Mouse (Mus musculus): ENCODE results near the gene Crocc2. TPM values are rescaled to one million over a fixed set of nuclear protein-coding genes. Genes with fewer than 3 reads are reported as not detected.
A peak's percentile ranks its signal among the peaks of the same experiment; 100 is the strongest.
"Not testable (repeated sequence)": the region's sequence is repeated elsewhere in the genome, so short reads cannot be mapped to it uniquely, and the experiment has no call there.

Gene Crocc2
- total and polyA plus RNA-seq, 3 experiments, result not detected

- H3K36me3 ChIP-seq (ENCODE audit: control insufficient read depth in 1 of 2, insufficient read depth in 2 of 2, low read length in 2 of 2), result no peaks in the 10 kb centered on the region
- H3K9ac ChIP-seq (ENCODE audit: control insufficient read depth, low read depth, low read length, poor library complexity, severe bottlenecking), result no peak overlapping the region
- no peak overlapping the region for H3K4me3 ChIP-seq (ENCODE audit: control insufficient read depth in 1 of 2, insufficient read depth in 1 of 2, low read depth in 2 of 2, low read length in 2 of 2)
- no peaks in the 10 kb centered on the region for H3K9me3 ChIP-seq (replicated peaks; ENCODE audit: insufficient read depth, low read length)
- H3K79me2 ChIP-seq (ENCODE audit: control insufficient read depth, insufficient read depth, low read length, poor library complexity), result no peaks in the 10 kb centered on the region
- no peak for DNase-seq (ENCODE audit: low read depth, low spot score)
- H3K4me1 ChIP-seq (ENCODE audit: control insufficient read depth in 1 of 2, insufficient read depth in 2 of 2, low read length in 2 of 2), result no peaks in the 10 kb centered on the region
- no peak overlapping the region for H3K27ac ChIP-seq (ENCODE audit: control insufficient read depth, low read depth, low read length)
- H3K27me3 ChIP-seq (ENCODE audit: control insufficient read depth in 1 of 2, insufficient read depth in 2 of 2, low read length in 2 of 2), result no peaks in the 10 kb centered on the region
- TF ChIP-seq ELF1 (IDR thresholded peaks at IDR 0.05; ENCODE audit: low read depth, low read length) (no peak), MYB (IDR thresholded peaks at IDR 0.05; ENCODE audit: low read depth, low read length) (no peak)
These were observed 22.3 kb downstream of the Crocc2 start for GRCm38 (mm10) chr1:93190726-93191305.

- TF ChIP-seq RAD21 (IDR thresholded peaks at IDR 0.05; ENCODE audit: low read depth, low read length), result peak; percentile 11
- peak in 1 of 3 experiments; percentile 26; a peak in 2 of 6 replicates for TF ChIP-seq CTCF (IDR thresholded peaks at IDR 0.05 in 2 of 3, conservative IDR thresholded peaks at IDR 0.05 in 1 of 3; ENCODE audit: control insufficient read depth in 1 of 3, insufficient read depth in 1 of 3, low read depth in 2 of 3, low read length in 3 of 3, poor library complexity in 1 of 3, severe bottlenecking in 1 of 3)
- TF ChIP-seq KAT2A (conservative IDR thresholded peaks at IDR 0.05; ENCODE audit: low read depth, low read length), result no peak
- TF ChIP-seq E2F4 (IDR thresholded peaks at IDR 0.05; ENCODE audit: borderline replicate concordance, low read depth, low read length), result no peak
- no peak for TF ChIP-seq CHD1 (IDR thresholded peaks at IDR 0.05; ENCODE audit: low read depth, low read length)
- H3K4me3 ChIP-seq (ENCODE audit: control insufficient read depth in 1 of 2, insufficient read depth in 1 of 2, low read depth in 2 of 2, low read length in 2 of 2), result no peak overlapping the region
- no peak overlapping the region for H3K27ac ChIP-seq (ENCODE audit: control insufficient read depth, low read depth, low read length)
- no peaks in the 10 kb centered on the region for H3K9me3 ChIP-seq (replicated peaks; ENCODE audit: insufficient read depth, low read length)
- no peaks in the 10 kb centered on the region for H3K27me3 ChIP-seq (ENCODE audit: control insufficient read depth in 1 of 2, insufficient read depth in 2 of 2, low read length in 2 of 2)
- no peak for DNase-seq (ENCODE audit: low read depth, low spot score)
- H3K4me1 ChIP-seq (ENCODE audit: control insufficient read depth in 1 of 2, insufficient read depth in 2 of 2, low read length in 2 of 2), result no peaks in the 10 kb centered on the region
- H3K79me2 ChIP-seq (ENCODE audit: control insufficient read depth, insufficient read depth, low read length, poor library complexity), result no peaks in the 10 kb centered on the region
- no peaks in the 10 kb centered on the region for H3K36me3 ChIP-seq (ENCODE audit: control insufficient read depth in 1 of 2, insufficient read depth in 2 of 2, low read length in 2 of 2)
- no peak overlapping the region for H3K9ac ChIP-seq (ENCODE audit: control insufficient read depth, low read depth, low read length, poor library complexity, severe bottlenecking)
These were observed 26.4 kb downstream of the Crocc2 start for GRCm38 (mm10) chr1:93194961-93195360.

GRCm38 (mm10) chr1:93197454-93197853 lies 28.9 kb downstream of the Crocc2 start:
- H3K27me3 ChIP-seq (ENCODE audit: control insufficient read depth in 1 of 2, insufficient read depth in 2 of 2, low read length in 2 of 2); H3K4me1 ChIP-seq (ENCODE audit: control insufficient read depth in 1 of 2, insufficient read depth in 2 of 2, low read length in 2 of 2); H3K79me2 ChIP-seq (ENCODE audit: control insufficient read depth, insufficient read depth, low read length, poor library complexity); H3K9me3 ChIP-seq (replicated peaks; ENCODE audit: insufficient read depth, low read length); H3K36me3 ChIP-seq (ENCODE audit: control insufficient read depth in 1 of 2, insufficient read depth in 2 of 2, low read length in 2 of 2); H3K27ac ChIP-seq (ENCODE audit: control insufficient read depth, low read depth, low read length); H3K4me3 ChIP-seq (ENCODE audit: control insufficient read depth in 1 of 2, insufficient read depth in 1 of 2, low read depth in 2 of 2, low read length in 2 of 2); DNase-seq (ENCODE audit: low read depth, low spot score); H3K9ac ChIP-seq (ENCODE audit: control insufficient read depth, low read depth, low read length, poor library complexity, severe bottlenecking): not testable (repeated sequence)

- H3K79me2 ChIP-seq (ENCODE audit: control insufficient read depth, insufficient read depth, low read length, poor library complexity), result no peaks in the 10 kb centered on the region
- DNase-seq (ENCODE audit: low read depth, low spot score), result no peak
- no peak overlapping the region for H3K27ac ChIP-seq (ENCODE audit: control insufficient read depth, low read depth, low read length)
- H3K9me3 ChIP-seq (replicated peaks; ENCODE audit: insufficient read depth, low read length), result no peaks in the 10 kb centered on the region
- H3K4me1 ChIP-seq (ENCODE audit: control insufficient read depth in 1 of 2, insufficient read depth in 2 of 2, low read length in 2 of 2), result no peaks in the 10 kb centered on the region
- no peak overlapping the region for H3K4me3 ChIP-seq (ENCODE audit: control insufficient read depth in 1 of 2, insufficient read depth in 1 of 2, low read depth in 2 of 2, low read length in 2 of 2)
- H3K36me3 ChIP-seq (ENCODE audit: control insufficient read depth in 1 of 2, insufficient read depth in 2 of 2, low read length in 2 of 2), result no peaks in the 10 kb centered on the region
- no peaks in the 10 kb centered on the region for H3K27me3 ChIP-seq (ENCODE audit: control insufficient read depth in 1 of 2, insufficient read depth in 2 of 2, low read length in 2 of 2)
- TF ChIP-seq EP300 (IDR thresholded peaks at IDR 0.05; ENCODE audit: low read depth in 1 of 2, low read length in 2 of 2) (no peak), ETS1 (IDR thresholded peaks at IDR 0.05; ENCODE audit: low read depth, low read length) (no peak), E2F4 (IDR thresholded peaks at IDR 0.05; ENCODE audit: borderline replicate concordance, low read depth, low read length) (no peak), MYC (IDR thresholded peaks at IDR 0.05; ENCODE audit: low read depth, low read length) (no peak), RAD21 (IDR thresholded peaks at IDR 0.05; ENCODE audit: low read depth, low read length) (no peak), ZC3H11A (IDR thresholded peaks at IDR 0.05; ENCODE audit: low read depth, low read length) (no peak), CHD2 (IDR thresholded peaks at IDR 0.05; ENCODE audit: low read length) (no peak), KAT2A (conservative IDR thresholded peaks at IDR 0.05; ENCODE audit: low read depth, low read length) (no peak), HCFC1 (IDR thresholded peaks at IDR 0.05; ENCODE audit: low read depth, low read length) (no peak), TCF12 (IDR thresholded peaks at IDR 0.05; ENCODE audit: low read depth, low read length) (no peak), GATA1 (IDR thresholded peaks at IDR 0.05; ENCODE audit: low read depth, low read length) (no peak), UBTF (IDR thresholded peaks at IDR 0.05; ENCODE audit: borderline replicate concordance, insufficient read depth, low read depth, low read length) (no peak)
- no peak overlapping the region for H3K9ac ChIP-seq (ENCODE audit: control insufficient read depth, low read depth, low read length, poor library complexity, severe bottlenecking)
These were observed 29.4 kb downstream of the Crocc2 start for GRCm38 (mm10) chr1:93197916-93198315.
